Mouse (Mus musculus) B cell, adult (primary cell): Measurements from ENCODE around the gene Epha10. TPM values are rescaled to one million over a fixed set of nuclear protein-coding genes. Genes with fewer than 3 reads are reported as not detected.

Source experiments
- total RNA-seq: library from RNA; stranded (reverse); gene quantifications from 4 replicates; pipeline ENCODE4 v1.2.4, GENCODE M21; 2023; ENCODE audit not compliant: inconsistent age

Epha10 gene
- total RNA-seq = not detected in 4 replicates

DNA sequence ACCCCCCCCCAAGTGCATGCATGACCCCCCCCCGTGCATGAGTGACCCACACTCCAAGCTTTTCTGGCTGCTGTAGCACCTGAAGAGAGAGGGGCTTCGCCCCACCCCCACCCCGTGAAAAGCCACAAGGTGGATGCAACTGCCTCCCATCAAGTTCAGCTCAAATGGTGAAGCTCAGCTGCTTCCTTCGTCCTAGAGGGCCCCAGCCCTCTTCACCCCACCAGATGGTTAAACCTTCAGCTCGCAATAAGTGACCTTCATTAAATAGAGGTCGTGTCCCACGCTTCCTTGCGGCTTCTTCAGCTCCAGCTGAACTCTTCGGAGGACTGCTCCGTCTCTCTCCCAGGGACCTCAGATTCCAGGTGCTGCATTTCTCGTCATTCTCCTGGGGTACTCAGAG lies at the start of gene Epha10:
Epha10 (plus strand) TSS at position 301 of the 400 bp plus-strand sequence.

GRCm38 (mm10) chr4:124850261-124850913 lies 30.3 kb upstream of the Epha10 start, which contains the start of gene Yrdc:
Yrdc (plus strand) TSS chr4:124850679.

GRCm38 (mm10) chr4:124850933-124851658 lies 29.6 kb upstream of the Epha10 start, which contains the start of gene 1110065P20Rik:
1110065P20Rik (minus strand) TSS chr4:124851196.

DNA sequence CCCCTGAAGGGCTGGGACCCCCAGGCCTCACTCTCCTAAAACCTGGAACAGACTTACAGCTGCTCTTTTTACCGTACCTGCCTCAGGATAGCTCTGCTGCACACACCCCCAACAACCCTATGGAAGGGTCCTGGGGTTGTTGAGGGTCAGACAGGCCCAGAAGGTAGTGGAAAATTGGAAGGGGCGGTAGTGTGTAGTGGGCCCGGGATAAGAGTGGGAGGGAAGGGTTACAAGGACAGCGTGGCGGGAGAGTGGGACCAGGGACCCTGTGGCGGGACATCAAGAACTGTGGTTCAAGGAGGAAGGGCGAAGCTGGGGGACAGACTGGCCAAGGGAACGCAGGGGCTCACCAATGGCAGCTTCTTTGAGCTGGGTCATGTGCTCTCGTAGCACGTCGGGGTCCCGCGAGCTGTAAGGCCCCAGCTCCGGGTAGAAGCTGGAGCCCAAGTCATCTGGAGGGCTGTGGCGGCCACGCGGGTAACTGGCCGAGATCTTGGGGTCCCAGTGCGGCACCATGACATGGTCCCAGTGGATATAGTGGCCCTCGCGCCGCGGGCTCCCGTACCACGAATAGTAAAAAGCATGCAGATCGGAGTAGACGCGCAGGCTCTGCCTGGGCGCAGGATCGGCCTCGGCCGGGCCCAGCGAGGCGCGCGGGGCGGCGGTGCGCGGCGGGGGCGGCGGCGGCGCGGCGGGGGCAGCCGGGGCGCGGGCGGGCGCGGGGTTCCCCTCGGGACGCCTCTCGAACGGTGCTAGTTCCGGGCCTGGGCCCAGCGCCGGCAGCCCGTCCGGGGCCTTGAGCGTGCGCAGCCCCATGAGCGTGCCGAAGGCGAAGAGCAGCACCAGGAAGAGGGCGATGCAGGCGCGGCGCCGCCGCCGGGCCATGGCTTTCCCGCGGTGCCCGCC lies 19.2 kb upstream of the Epha10 start, which contains the start of gene Maneal:
Maneal (minus strand) TSS at position 889 of the 906 bp plus-strand sequence.

GRCm38 (mm10) chr4:124936613-124937471 lies 56.1 kb downstream of the Epha10 start, which contains the start of gene 9930104L06Rik:
9930104L06Rik (plus strand) TSS chr4:124937048.

GRCm38 (mm10) chr4:124939211-124939610 lies 58.5 kb downstream of the Epha10 start, which contains the start of gene Cdca8:
Cdca8 (minus strand) TSS chr4:124939311.

Other genes with a start within 250 kb of the Epha10 start
- not detected in 4 replicates for gene Pou3f1, start 224.1 kb upstream of the Epha10 start, total RNA-seq
- 21.3 to 25.1 TPM (median 22.3 TPM) in 4 replicates for gene Utp11, start 187.3 kb upstream of the Epha10 start, total RNA-seq
- 13.5 to 20.1 TPM (median 17.8 TPM) in 4 replicates for gene Fhl3, start 180.2 kb upstream of the Epha10 start, total RNA-seq
- gene Sf3a3, start 166.1 kb upstream of the Epha10 start, total RNA-seq = 54.2 to 61.6 TPM (median 56.9 TPM) in 4 replicates
- 36.4 to 45.8 TPM (median 39.5 TPM) in 4 replicates for gene Inpp5b, start 139.0 kb upstream of the Epha10 start, total RNA-seq
- 37.9 to 49.0 TPM (median 43.0 TPM) in 4 replicates for gene Mtf1, start 78.8 kb upstream of the Epha10 start, total RNA-seq
- 113 to 137 TPM (median 121 TPM) in 4 replicates for gene Yrdc, start 30.2 kb upstream of the Epha10 start, total RNA-seq
- gene 1110065P20Rik, start 29.7 kb upstream of the Epha10 start, total RNA-seq = 14.3 to 15.5 TPM (median 14.7 TPM) in 4 replicates
- 0.30 to 0.77 TPM (median 0.50 TPM) in 4 replicates for gene Maneal, start 18.7 kb upstream of the Epha10 start, total RNA-seq
- gene 9930104L06Rik, start 56.1 kb downstream of the Epha10 start, total RNA-seq = 17.5 to 25.3 TPM (median 22.7 TPM) in 4 replicates
- gene Cdca8, start 58.4 kb downstream of the Epha10 start, total RNA-seq = 3.5 to 4.1 TPM (median 3.6 TPM) in 4 replicates
- 1.4 TPM in 1 of 4 replicates, not detected in the others for gene Rspo1, start 105.5 kb downstream of the Epha10 start, total RNA-seq
- 79.5 to 103 TPM (median 95.9 TPM) in 4 replicates for gene Gnl2, start 135.7 kb downstream of the Epha10 start, total RNA-seq
- gene Dnali1, start 184.8 kb downstream of the Epha10 start, total RNA-seq = not detected in 4 replicates
- 30.5 to 35.7 TPM (median 33.9 TPM) in 4 replicates for gene Snip1, start 185.8 kb downstream of the Epha10 start, total RNA-seq
- 42.2 to 53.4 TPM (median 51.3 TPM) in 4 replicates for gene Meaf6, start 204.2 kb downstream of the Epha10 start, total RNA-seq
- 293 to 323 TPM (median 314 TPM) in 4 replicates for gene Zc3h12a, start 246.9 kb downstream of the Epha10 start, total RNA-seq